Mouse (Mus musculus) hindbrain, embryonic 10.5 days (tissue): Measurements from ENCODE around the gene Srgap1. TPM values are rescaled to one million over a fixed set of nuclear protein-coding genes. Genes with fewer than 3 reads are reported as not detected.

ENCODE experiments used
- DNase-seq: peaks from one replicate; pipeline ENCODE4 v3.0.0-alpha.2; 2017; ENCODE audit warnings: low spot score
- H3K27ac ChIP-seq: fragments of 300-500 bp; sonication (generic); 2 replicates; pipeline ENCODE4 v1.5.1; 2016; ENCODE audit warnings: mild to moderate bottlenecking, moderate library complexity
- H3K27me3 ChIP-seq: fragments of 300-500 bp; sonication (generic); 2 replicates; pipeline ENCODE4 v1.6.1; 2016; ENCODE audit warnings: mild to moderate bottlenecking; ENCODE audit not compliant: poor library complexity, insufficient read depth, severe bottlenecking
- H3K36me3 ChIP-seq: fragments of 300-500 bp; sonication (generic); 2 replicates; pipeline ENCODE4 v1.6.1; 2016; ENCODE audit warnings: mild to moderate bottlenecking, moderate library complexity
- H3K4me1 ChIP-seq: fragments of 300-500 bp; sonication (generic); replicated peaks from 2 replicates; pipeline ENCODE4 v1.6.1; 2016; ENCODE audit warnings: mild to moderate bottlenecking
- H3K4me3 ChIP-seq: fragments of 300-500 bp; sonication (generic); 2 replicates; pipeline ENCODE4 v1.5.1; 2016; ENCODE audit warnings: mild to moderate bottlenecking, moderate library complexity
- H3K9me3 ChIP-seq: fragments of 300-500 bp; sonication (generic); 2 replicates; pipeline ENCODE4 v1.6.1; 2016; ENCODE audit warnings: mild to moderate bottlenecking, moderate library complexity
- WGBS: fragments of 180-500 bp; shearing (Covaris S2); methylation state at CpG from one replicate; pipeline ENCODE4 v1.1.7; 2016; 5-methylcytosine and 5-hydroxymethylcytosine counted together
- polyA plus RNA-seq: library from polyadenylated mRNA; unstranded; fragments of >200 nt; fragmentation: Nextera tagmentation; extraction: Ambion mirVana; gene quantifications from 2 replicates; pipeline ENCODE4 v1.2.1, GENCODE M21; 2016

Gene Srgap1
- polyA plus RNA-seq, 1 experiment from 2014 or later, result 17.8 TPM

DNA sequence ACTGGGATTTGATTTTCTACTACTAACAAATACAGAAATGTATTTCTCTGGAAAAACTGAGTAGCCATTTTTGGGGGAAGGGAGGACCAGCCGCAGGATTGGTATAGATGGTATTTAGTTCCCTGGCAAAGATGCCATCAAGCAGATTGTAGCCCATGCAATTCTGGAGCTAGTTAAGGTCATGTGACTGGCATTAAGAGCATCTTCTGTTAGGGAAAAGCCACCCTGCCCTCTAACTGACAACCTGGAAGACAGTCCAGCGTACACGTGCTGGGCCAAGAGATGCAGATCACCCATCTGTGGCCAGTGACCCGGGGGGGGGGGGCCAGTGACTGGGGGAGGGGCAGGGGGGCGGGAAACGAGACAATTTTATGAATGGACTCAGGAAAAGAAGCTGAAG, 92.2 kb downstream of the Srgap1 start:
- H3K27me3 ChIP-seq, result no peaks in the 10 kb centered on the region
- no peak overlapping the region for H3K27ac ChIP-seq
- no peak overlapping the region for H3K4me3 ChIP-seq
- DNase-seq, result no peak
- peaks cover 14% of the 10 kb centered on the region; the same call in 1 of the 2 replicates for H3K4me1 ChIP-seq
- no peaks in the 10 kb centered on the region for H3K36me3 ChIP-seq
- WGBS, result 84% methylated on average over 6 of the region's 6 CpGs
- H3K9me3 ChIP-seq, result no peaks in the 10 kb centered on the region

DNA sequence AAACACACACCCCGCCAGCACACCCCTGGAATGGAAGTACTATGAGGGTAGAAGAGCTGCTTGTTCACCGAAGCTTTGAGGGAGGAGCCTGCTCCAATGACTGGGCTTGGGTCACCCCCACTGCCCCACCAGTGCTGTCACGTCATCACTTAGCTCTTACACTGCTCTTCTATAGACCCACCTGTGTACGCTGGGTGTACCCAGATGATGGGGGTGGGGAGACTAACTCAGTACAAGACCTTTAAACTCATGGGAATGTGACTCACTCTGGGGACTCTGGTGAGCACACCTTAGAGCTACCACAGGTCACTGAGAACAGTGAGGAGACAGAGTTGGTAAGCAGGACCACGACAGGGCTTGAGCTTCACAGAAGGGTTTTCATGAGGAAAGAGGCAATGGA, 94.1 kb downstream of the Srgap1 start:
- Histone ChIP-seq H3K4me1 (peaks cover 14% of the 10 kb centered on the region; the same call in 1 of the 2 replicates), H3K9me3 (no peaks in the 10 kb centered on the region), H3K27ac (no peak overlapping the region), H3K4me3 (no peak overlapping the region), H3K36me3 (no peaks in the 10 kb centered on the region), H3K27me3 (no peaks in the 10 kb centered on the region)
- 91% methylated on average over 5 of the region's 5 CpGs for WGBS
- no peak for DNase-seq

DNA sequence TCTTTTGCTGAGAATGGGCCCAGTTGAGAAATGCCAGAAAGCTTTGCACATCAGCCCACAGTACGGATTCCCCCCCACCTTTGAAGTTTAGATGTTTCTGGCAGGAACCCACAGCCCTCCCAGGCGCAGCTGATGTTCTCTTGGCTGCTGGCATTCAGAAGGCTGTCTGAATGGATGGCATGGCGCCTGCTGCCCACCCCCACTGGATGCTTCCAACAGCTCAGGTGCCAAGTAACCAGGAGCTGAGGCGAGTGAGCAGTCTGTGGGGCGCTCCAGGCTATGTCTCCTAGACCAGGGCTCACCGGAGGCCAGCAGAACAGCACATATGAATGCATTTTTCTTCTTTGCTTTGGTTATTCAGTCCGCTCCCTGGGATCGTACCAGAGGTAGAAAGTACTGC, 100.9 kb downstream of the Srgap1 start:
- DNase-seq, result no peak
- H3K4me1 ChIP-seq, result no peaks in the 10 kb centered on the region
- H3K9me3 ChIP-seq, result peaks cover 5% of the 10 kb centered on the region; the same call in 1 of the 2 replicates
- no peaks in the 10 kb centered on the region for H3K27me3 ChIP-seq
- WGBS, result 93% methylated on average over 8 of the region's 8 CpGs
- H3K4me3 ChIP-seq, result no peak overlapping the region
- H3K36me3 ChIP-seq, result 0 out of 2 replicates have a peak, but pooled peaks cover 10% of the 10 kb centered on the region
- no peak overlapping the region for H3K27ac ChIP-seq

DNA sequence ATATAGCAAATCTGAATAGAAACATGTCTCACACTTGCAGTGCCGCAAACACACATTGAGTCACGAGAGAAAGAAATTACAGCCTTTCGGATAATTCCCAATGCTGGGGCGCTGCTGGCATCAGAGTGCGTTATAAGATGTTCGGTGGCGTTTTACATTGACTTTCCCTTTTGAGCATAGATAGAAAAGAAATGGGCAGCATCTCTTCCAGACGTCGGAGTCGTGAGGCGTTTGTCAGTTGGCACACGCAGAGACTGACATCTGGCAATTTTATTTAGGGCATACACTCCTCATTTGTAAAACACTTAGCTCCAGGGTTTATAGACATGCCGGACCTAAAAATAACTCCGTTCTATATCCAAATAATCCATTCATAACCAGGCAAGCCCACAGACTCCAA, 115.2 kb downstream of the Srgap1 start:
- H3K36me3 ChIP-seq, result 0 out of 2 replicates have a peak, but pooled peaks cover 4% of the 10 kb centered on the region
- no peaks in the 10 kb centered on the region for H3K4me1 ChIP-seq
- DNase-seq, result no peak
- no peaks in the 10 kb centered on the region for H3K27me3 ChIP-seq
- no peak overlapping the region for H3K27ac ChIP-seq
- 94% methylated on average over 14 of the region's 14 CpGs for WGBS
- no peaks in the 10 kb centered on the region for H3K9me3 ChIP-seq
- no peak overlapping the region for H3K4me3 ChIP-seq

DNA sequence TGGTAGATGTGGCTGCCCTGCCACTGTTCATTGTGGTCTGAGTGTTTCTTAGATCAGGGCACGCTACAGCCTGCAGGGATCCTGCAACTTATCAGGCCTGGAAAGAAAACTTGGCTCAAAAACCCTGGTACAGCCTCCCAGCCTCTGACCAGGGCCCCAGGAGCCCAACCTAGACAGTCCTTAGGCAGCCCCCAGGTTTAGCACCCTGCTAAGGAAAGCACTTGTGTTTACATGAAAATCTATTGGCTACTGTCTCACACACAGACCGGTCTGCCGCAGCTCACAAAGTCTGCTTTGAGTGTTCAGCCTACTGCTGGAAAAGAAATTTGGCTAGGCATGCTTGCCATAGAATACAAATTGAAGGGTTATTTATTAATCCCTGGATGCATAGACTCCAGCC, 121.0 kb downstream of the Srgap1 start:
- DNase-seq, result no peak
- no peaks in the 10 kb centered on the region for H3K9me3 ChIP-seq
- no peak overlapping the region for H3K27ac ChIP-seq
- peaks cover 27% of the 10 kb centered on the region for H3K36me3 ChIP-seq
- no peak overlapping the region for H3K4me3 ChIP-seq
- no peaks in the 10 kb centered on the region for H3K4me1 ChIP-seq
- WGBS, result 90% methylated on average over 3 of the region's 3 CpGs
- H3K27me3 ChIP-seq, result no peaks in the 10 kb centered on the region

DNA sequence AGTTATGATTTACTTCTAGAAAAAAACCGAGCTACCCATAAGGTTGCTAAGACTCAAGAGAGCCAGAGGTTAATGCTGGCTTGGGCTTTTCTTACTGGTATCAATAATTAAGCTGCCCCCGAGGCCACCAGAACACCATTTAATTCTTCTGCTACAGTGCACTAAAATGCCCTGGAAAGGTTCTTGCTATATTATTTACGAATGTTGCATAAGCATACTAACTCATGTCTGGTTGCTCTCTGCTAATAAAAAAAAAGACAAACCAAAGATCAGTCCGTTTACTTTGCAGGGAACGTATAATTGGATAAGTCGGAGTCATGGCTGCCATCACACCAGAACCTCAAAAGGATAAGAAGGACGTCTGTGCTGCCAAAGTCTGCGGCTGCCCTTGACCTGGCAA, 128.1 kb downstream of the Srgap1 start:
- 83% methylated on average over 8 of the region's 8 CpGs for WGBS
- no peaks in the 10 kb centered on the region for H3K27me3 ChIP-seq
- H3K9me3 ChIP-seq, result no peaks in the 10 kb centered on the region
- DNase-seq, result no peak
- no peak overlapping the region for H3K4me3 ChIP-seq
- 0 out of 2 replicates have a peak, but pooled peaks cover 3% of the 10 kb centered on the region for H3K4me1 ChIP-seq
- no peak overlapping the region for H3K27ac ChIP-seq
- H3K36me3 ChIP-seq, result peaks cover 22% of the 10 kb centered on the region

DNA sequence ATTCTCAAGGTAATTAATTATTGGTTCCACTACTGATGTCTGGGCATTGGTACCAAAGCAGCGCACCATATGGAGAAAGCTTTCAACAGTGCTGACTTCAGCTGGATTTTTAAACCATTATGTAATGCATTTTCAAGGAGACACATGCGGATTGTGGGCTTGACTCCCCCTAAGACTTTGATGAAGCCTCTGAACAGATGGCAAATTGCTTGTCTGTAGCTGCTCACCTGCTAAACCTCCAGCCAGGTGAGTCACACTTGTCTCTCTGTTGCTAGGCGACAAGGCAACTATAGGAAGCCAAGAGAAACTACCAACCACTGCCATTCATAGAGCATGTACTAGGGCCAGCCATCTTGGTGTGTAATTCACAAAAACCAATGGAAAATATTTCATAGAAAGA, 128.5 kb downstream of the Srgap1 start:
- 0 out of 2 replicates have a peak, but pooled peaks cover 3% of the 10 kb centered on the region for H3K4me1 ChIP-seq
- WGBS, result 85% methylated on average over 3 of the region's 3 CpGs
- no peak overlapping the region for H3K4me3 ChIP-seq
- H3K27ac ChIP-seq, result no peak overlapping the region
- H3K36me3 ChIP-seq, result peaks cover 18% of the 10 kb centered on the region
- no peak for DNase-seq
- no peaks in the 10 kb centered on the region for H3K27me3 ChIP-seq
- H3K9me3 ChIP-seq, result no peaks in the 10 kb centered on the region

DNA sequence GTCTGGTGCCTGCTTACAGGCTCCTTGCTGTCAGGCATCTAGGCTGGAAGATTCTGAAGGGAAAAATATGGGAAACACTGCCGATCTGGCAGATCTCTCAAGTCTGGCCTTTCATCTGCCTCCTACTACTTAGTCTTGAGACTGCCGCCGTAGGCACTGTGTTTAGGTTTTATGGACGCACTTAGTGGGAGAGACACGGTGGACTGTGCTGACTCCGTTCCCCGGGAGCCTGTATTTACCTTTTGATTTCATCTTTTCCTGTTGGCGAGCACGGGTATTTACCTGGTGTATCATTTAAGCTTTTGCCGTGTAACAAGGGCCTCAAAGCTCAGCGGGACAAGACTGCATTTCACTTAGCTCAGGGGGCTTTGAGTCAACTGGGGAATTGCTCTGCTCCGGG, 131.6 kb downstream of the Srgap1 start:
- H3K27ac ChIP-seq, result no peak overlapping the region
- no peak for DNase-seq
- WGBS, result 90% methylated on average over 12 of the region's 12 CpGs
- 0 out of 2 replicates have a peak, but pooled peaks cover 3% of the 10 kb centered on the region for H3K4me1 ChIP-seq
- no peaks in the 10 kb centered on the region for H3K9me3 ChIP-seq
- no peak overlapping the region for H3K4me3 ChIP-seq
- no peaks in the 10 kb centered on the region for H3K27me3 ChIP-seq
- peaks cover 2% of the 10 kb centered on the region; the same call in 1 of the 2 replicates for H3K36me3 ChIP-seq

DNA sequence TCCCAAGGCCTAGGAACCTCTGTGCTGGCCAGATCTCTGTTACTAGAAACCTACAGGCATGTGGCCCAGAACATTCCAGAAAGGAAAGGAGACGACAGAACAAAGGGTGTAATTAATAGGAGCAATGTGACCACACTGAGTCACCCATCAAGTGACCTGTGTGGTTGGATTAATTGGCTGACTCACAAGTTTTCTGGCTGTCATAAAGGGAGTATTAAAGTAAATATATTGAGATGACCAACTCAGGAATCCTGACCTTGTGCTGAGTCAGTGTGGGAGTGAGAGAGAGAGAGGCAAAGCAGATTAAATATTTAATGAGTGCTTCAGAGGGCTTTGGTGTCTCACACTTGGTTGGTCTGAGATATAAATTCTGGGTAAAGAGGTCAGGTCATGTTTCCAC, 143.0 kb downstream of the Srgap1 start:
- H3K27ac ChIP-seq, result no peak overlapping the region
- no peaks in the 10 kb centered on the region for H3K9me3 ChIP-seq
- H3K4me1 ChIP-seq, result peaks cover 4% of the 10 kb centered on the region; the same call in 1 of the 2 replicates
- no peak overlapping the region for H3K4me3 ChIP-seq
- DNase-seq, result no peak
- peaks cover 5% of the 10 kb centered on the region; the same call in 1 of the 2 replicates for H3K36me3 ChIP-seq
- 56% methylated on average over 1 of the region's 1 CpGs for WGBS
- H3K27me3 ChIP-seq, result no peaks in the 10 kb centered on the region

DNA sequence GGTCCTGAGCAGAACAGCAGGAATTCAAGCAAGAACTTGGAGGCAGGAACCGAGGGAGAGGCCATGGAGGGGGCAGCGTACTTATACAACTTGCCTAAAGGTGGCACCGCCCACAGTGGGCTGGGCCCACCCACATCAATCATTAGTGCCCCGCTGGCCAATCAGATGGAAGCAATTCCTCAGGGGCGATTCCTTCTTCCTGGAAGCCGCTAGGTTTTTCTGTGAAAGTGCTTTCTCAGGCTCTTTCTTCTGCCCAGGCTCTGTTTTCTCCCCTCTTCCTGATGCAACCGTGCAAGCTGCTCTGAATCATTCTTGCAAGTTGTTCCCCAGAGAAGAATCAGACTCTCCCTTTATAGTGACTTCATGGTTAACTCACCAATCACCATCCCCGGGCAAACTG, 144.5 kb downstream of the Srgap1 start:
- Histone ChIP-seq H3K9me3 (no peaks in the 10 kb centered on the region), H3K27me3 (no peaks in the 10 kb centered on the region), H3K27ac (no peak overlapping the region), H3K4me1 (peaks cover 4% of the 10 kb centered on the region; the same call in 1 of the 2 replicates), H3K4me3 (no peak overlapping the region), H3K36me3 (peaks cover 5% of the 10 kb centered on the region; the same call in 1 of the 2 replicates)
- 86% methylated on average over 8 of the region's 8 CpGs for WGBS
- DNase-seq, result no peak

DNA sequence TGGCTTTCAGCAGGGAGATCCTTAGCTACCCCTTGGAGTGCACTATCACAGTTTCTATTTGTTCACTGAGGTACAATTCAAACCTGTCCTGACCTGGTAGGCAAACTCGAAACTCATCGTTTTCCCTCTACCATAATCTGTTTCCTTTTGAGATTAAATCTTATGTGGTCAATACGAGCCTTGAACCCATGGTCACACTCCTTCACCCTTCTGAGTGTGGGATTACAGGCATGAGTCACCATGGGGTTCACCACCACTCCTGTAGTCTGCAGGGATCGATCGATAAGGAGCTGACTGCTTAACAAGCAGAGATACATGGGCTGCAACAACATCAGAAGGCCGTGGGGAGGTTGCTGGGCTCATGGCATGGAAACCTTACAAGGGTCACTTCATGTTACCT, 146.3 kb downstream of the Srgap1 start:
- DNase-seq, result no peak
- no peaks in the 10 kb centered on the region for H3K9me3 ChIP-seq
- WGBS, result 90% methylated on average over 6 of the region's 6 CpGs
- no peaks in the 10 kb centered on the region for H3K27me3 ChIP-seq
- H3K36me3 ChIP-seq, result peaks cover 5% of the 10 kb centered on the region; the same call in 1 of the 2 replicates
- no peak overlapping the region for H3K4me3 ChIP-seq
- H3K4me1 ChIP-seq, result peaks cover 4% of the 10 kb centered on the region; the same call in 1 of the 2 replicates
- no peak overlapping the region for H3K27ac ChIP-seq

DNA sequence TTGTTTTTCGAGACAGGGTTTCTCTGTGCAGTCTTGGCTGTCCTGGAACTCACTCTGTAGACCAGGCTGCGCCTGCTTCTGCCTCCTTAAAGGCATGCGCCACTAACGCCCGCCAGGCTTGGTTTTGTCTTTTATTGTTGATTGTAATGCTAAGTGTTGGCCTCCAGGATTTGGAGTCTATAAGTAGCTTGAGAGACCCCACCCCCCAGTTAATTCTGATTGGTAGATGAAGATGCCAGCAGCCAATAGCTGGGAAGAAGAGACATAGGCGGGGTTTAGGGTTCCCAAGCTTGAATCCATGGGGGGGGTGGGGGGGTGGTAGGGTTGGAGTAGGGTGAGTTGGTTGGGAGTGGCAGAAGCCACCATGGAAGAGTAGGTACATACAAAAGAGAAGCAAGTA, 147.4 kb downstream of the Srgap1 start:
- WGBS, result 74% methylated on average over 6 of the region's 6 CpGs
- H3K27ac ChIP-seq, result no peak overlapping the region
- peaks cover 4% of the 10 kb centered on the region; the same call in 1 of the 2 replicates for H3K4me1 ChIP-seq
- no peak overlapping the region for H3K4me3 ChIP-seq
- no peak for DNase-seq
- H3K36me3 ChIP-seq, result peaks cover 8% of the 10 kb centered on the region; the same call in 1 of the 2 replicates
- no peaks in the 10 kb centered on the region for H3K9me3 ChIP-seq
- H3K27me3 ChIP-seq, result no peaks in the 10 kb centered on the region

DNA sequence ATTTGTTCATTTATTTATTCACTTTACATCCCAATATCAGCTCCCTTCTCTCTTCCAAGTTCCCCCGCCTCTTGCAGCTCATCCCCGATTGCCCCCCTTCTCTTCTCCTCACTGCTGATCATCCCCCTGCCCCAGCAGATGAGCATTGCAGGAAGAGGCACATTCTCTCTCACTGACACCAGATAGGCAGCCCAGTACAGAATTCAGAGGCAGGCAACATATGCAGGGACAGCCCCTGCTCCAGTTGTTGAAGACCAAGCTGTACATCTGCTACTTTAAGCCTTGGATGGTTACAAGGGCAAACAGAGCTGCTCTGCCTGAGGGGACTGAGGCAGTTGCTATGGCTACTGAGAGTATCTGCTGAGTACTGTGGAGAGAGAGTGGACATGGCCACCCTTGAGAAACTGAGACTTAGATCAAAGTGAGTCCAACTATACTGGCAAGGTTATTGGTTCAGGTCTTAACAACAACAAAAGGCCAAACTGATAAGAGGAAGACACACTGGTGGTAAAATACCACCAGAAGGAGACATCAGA, 149.2 kb downstream of the Srgap1 start:
- 97% methylated on average over 2 of the region's 2 CpGs for WGBS
- Histone ChIP-seq H3K27me3 (no peaks in the 10 kb centered on the region), H3K27ac (no peak overlapping the region), H3K4me1 (no peaks in the 10 kb centered on the region), H3K4me3 (no peak overlapping the region), H3K9me3 (no peaks in the 10 kb centered on the region), H3K36me3 (peaks cover 9% of the 10 kb centered on the region; the same call in 1 of the 2 replicates)
- no peak for DNase-seq
